Mouse (Mus musculus) gastrocnemius, postnatal 14 days (tissue): Measurements from ENCODE around the gene Prr36. TPM values are rescaled to one million over a fixed set of nuclear protein-coding genes. Genes with fewer than 3 reads are reported as not detected.
"Not testable (repeated sequence)": the region's sequence is repeated elsewhere in the genome, so short reads cannot be mapped to it uniquely, and the experiment has no call there.

Experiments
- DNase-seq: peaks from one replicate; pipeline ENCODE4 v3.0.0; 2021; ENCODE audit warnings: mixed read lengths
- intact Hi-C: fragments of 180-260 bp; cut with DNase I; formaldehyde crosslinking; loops from one replicate; pipeline ENCODE4 v1.15.1; 2025; ENCODE audit warnings: low total_unique reads
- long read RNA-seq, 2 experiments: library from polyadenylated mRNA; stranded (forward); transcript quantifications; one replicate each; pipeline ENCODE4 v2.0.0; 2021
- total RNA-seq, 2 experiments: library from RNA; stranded (reverse); gene quantifications; 2 replicates each; pipeline ENCODE4 v1.2.3; 2021

Gene Prr36
- under 1 TPM; 0.07 to 0.12 TPM for total RNA-seq
- long read RNA-seq, experiment 1: 0 reads
- long read RNA-seq, experiment 2: 0 reads

- DNase-seq: no peak
- intact Hi-C loops: no loop called here
These were observed at the start of gene Prr36 for GRCm38 (mm10) chr8:4216791-4217621. Prr36 (minus strand) TSS chr8:4217459.

DNA sequence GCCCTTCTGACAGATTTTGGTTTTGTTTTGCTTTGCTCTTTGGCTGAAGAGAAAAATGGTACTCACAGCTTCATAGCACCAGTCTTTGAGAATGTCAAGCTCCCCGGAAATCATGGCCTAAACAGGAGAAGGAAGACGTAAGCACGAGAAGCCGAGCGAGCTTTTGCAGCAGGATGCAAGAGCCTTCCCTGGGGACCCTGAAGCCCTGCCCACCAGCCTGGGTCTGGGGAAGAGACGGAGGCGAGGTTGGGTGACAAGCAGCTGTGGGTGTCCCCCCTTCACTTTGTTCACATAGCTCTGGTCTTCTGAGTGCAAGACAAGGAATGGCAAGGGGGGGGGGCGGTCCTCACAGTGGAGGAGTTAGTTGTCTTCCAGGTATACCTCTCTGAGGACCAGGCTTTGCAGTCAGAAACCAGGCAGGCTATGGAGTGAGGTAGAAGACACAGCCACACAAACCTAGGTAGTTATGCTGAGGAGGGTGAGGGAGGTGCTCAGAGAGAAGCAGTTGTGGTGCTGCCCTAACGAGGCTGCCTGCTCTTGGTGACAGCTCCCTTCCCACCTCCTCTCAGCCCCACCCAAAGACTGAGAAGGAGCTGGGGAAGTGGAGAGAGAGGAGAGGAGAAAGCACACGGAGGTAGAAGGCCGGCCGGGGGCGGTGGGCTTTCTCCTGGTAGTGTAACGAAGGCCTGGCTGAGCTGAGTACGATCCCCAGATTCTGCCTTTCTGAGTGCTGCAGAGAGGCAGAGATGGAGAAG lies 48.1 kb upstream of the Prr36 start:
- intact Hi-C loops: no loop called here
- DNase-seq: no peak

DNA sequence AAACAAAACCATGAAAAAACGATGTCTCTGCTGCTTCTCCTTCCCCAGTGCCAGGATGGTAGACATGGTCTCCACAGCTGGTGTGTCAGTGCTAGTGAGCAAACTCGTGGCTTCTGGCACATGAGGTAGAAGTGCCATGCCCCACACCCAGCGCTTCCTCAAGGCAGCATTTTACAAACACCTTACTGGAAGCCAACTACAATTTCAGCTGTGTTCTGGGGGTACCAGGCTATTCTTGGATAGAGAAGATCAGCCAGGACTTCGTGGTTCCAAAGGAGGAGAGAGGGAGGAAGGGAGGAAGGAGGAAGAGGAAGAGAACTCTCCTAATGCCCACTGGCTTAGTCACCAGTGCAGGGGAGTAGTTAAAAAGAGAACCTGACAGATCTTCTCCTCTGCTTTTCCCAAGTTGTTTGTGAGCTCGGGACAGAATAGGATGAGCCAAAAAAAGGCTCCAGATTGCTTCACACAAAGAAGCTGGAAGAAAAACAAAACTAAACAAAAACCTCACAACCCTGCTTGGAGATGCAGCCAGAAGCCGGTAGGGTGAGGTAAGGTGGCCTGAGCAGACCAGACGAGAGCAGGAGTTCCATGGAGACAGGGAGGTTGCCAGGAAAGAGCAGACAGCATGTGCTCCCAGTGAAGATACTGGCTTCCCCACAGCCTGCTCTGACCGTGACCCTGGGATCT lies 46.0 kb upstream of the Prr36 start:
- intact Hi-C loops: loop anchor here (5.0 kb wide), 1 partner anchor 59 kb away; no protein-coding TSS in a partner anchor
- no peak for DNase-seq

DNA sequence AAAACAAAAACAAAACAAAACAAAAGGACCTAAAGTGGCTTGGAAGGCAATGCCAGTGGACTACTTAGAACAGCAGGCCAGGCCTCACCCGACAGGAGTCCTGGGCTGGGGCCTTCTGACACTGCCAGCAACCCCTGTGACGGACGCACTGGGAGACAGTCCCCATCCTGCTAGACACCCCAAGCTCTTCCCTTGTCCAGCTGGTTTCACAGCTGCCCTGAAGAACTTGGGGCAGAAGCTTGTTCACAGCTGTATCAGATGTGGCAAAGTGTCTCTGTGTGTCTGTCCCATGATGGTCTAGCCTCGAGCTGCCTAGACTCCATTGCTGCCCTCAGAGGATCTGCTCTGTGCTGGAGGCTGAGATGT lies 42.5 kb upstream of the Prr36 start:
- DNase-seq: no peak
- intact Hi-C loops: loop anchor here (5.0 kb wide), 1 partner anchor 63 kb away; no protein-coding TSS in a partner anchor

DNA sequence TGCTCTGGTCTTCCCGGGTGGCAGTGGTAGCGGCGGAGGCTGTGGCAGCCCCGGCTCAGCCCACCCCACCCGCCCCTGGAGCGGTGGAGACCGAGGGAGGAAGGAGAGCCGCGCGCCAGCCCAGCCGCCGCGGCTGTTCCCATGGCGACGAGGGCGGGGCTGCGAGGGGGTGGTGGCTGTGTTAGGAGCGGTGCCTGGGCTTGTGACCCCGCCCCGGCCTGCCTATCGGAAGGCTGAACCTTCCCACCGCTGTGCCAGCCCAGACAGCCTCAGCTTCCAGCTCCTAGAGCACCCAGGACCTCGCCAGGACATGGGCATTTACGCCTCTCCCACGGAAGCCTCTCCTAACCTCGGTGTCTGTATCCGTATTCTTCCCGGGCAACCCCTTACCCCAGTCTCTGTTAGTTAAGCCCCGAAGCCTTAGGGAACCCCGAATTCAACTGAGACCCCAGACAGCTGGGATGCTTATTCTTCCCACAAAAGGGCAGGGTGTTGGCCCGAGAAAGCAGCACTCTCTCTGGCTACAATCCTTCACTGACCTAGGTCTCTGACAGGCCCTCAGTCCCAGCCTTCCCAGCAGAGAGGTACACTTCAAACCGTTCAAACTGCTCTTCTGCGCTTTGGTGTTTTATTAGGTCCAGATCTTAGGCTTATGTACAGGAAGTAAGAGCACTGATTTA lies 42.0 kb upstream of the Prr36 start, which contains the start of gene Ctxn1:
TSS of gene Ctxn1 (minus strand) at position 150 of the 680 bp plus-strand sequence.
- DNase-seq: peak; percentile 92
- intact Hi-C loops: no loop called here

DNA sequence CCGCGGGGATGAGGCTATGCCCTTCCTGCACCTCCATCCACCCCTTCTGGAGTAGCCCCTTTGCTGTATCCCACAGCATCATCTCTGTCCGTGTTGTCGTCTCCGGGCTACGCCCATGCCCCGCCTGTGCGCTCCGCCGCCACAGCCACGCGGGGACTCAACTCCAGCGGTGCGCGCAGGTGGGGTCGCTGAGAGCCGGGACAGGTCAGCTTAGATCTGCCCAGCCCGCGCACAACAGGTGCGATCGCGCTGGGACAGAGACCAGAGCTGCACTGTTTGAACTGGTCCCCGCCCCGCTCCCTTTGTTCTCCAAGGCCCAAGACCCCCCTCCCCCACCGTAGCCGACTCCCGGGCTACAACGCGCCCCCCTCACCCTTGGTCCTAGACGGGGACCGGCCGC lies 41.4 kb upstream of the Prr36 start:
- no peak for DNase-seq
- intact Hi-C loops: no loop called here

- intact Hi-C loops: no loop called here
- DNase-seq: peak; percentile 78
These were observed 41.0 kb upstream of the Prr36 start for GRCm38 (mm10) chr8:4258233-4258632.

- intact Hi-C loops: no loop called here
- DNase-seq: no peak
These were observed 40.1 kb upstream of the Prr36 start for GRCm38 (mm10) chr8:4257350-4257749.

- DNase-seq: no peak
- intact Hi-C loops: no loop called here
These were observed 39.7 kb upstream of the Prr36 start for GRCm38 (mm10) chr8:4256911-4257310.

- intact Hi-C loops, DNase-seq: not testable (repeated sequence)
These were observed 38.2 kb upstream of the Prr36 start for GRCm38 (mm10) chr8:4255471-4255870.

- intact Hi-C loops: no loop called here
- DNase-seq: peak; percentile 52
These were observed 36.7 kb upstream of the Prr36 start for GRCm38 (mm10) chr8:4254001-4254400.

DNA sequence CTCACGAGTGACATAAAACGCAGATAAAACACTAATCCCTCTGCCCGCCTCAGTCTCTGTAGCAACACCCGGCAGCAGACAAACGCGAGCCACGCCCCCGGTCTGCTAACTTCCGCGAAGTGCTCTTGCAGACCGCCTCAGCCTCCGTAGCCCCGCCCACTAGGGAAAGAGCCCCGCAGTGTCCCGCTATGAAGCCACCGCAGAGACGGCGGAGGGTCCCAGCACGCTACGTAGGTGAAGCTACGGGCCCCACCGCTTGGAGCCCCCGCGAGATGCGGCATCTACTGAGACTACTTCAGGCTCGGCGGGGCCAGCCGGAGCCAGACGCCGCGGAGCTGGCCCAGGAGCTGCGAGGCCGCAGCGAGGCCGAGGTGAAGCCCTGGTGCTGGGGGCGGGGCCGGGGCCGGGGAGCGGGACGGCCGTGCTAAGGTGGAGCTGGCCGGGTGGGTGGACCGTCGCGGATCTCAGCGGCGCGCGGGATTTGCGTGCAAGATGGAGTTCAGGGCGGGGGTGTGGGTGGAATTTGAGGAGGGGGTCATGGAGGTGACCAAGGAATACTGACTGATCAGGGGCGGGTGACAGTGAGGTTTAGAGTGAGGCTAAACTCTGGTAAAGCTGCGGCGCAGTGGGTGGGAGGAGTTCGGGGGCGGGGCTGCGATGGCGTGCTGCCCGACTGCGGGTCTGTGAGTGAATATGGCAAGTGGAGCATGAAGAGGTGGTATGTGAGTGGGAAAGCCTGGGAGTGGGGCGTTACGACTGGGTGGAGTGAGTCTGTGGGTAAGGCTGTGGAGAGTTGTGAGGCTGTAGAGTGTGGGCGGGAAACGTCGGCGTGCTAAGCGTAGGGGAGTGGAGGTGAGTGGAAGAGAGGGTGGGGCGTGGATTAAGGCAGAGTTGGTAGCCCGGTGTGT lies 35.9 kb upstream of the Prr36 start, which contains the start of gene Snapc2:
TSS of gene Snapc2 (plus strand) at position 147 of the 908 bp plus-strand sequence.
- DNase-seq: peak; percentile 98
- intact Hi-C loops: no loop called here

DNA sequence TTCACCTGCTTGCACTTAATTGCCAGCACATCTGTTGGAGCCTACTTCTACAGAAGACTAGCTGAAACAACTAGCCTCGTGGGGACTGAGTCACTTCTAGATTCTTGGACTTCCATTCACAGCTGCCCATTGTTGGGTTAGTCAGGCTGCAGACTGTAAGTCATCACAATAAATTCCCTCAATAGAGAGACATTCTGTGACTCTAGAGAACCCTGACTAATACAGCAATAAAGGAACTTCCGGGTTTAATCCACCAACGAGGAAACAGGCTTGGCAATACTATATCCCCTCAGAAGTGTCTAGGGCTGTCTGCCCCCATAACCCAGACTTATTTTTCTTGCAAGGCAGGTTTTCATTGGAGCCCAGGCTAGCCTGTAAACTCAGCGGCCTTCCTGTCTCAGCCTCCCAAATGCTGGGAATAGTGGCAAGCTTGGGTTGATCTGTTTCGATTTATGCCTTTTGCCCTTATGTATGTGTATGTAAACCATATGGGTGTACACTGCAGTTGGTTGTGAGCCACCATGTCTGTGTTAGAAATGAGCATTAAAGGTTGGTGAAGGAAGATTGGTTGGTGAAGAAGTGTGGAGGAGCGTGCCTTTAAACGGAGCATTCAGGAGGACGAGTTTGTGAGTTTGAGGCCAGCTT lies 35.0 kb upstream of the Prr36 start:
- intact Hi-C loops: no loop called here
- DNase-seq: no peak

GRCm38 (mm10) chr8:4250306-4250970 lies 33.2 kb upstream of the Prr36 start:
- intact Hi-C loops: no loop called here
- peak; percentile 87 for DNase-seq

DNA sequence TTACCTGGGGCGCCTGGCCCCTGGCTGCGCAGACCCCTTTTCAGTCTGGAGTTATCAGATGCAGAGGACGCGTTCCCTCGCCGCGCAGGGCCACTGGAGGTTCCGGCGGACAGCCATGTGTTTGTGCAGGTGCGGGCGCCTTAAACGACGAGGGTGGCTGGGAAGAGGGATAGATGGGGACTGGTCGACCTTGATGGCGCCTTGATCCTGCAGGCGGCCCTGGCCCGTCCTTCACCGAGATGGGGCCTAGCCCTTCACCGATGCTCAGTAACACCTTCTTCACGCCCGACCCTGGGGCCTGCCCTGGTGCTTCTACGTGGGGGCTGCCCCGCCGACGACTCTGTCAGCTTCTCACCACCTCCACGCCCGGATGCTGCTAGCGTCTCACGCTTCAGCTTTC lies 32.0 kb upstream of the Prr36 start:
- peak; percentile 62 for DNase-seq
- intact Hi-C loops: no loop called here

DNA sequence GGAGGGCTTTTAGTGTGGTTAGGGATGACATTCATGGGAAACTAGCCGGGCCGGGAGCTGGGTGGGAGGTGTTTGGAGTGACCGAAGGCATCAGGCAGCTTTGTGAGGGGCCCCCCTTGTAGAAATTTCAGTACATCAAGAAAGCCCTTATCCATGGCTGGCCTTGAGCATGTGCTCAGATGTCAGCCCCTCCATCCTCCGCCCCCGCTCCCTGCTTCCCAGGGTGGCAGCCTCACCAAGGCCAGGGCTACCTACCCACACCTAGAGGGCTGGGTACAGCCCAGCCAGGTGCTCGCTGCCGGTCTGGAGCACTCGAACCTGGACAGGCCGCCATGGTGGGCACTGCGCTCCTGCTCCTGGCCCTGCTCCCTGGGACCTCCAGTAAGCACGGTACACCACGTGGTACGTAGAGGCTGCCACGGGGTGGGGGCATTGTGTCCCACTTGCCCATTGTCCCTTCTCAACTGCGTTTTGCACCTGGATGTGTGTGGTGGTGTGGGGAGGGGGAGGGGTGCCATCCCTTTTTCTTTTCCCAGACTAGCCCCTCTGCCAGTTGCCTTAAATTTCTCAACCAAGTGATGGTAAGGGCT lies 30.8 kb upstream of the Prr36 start, which contains the start of gene Tgfbr3l:
TSS of gene Tgfbr3l (plus strand) at position 264 of the 590 bp plus-strand sequence.
- DNase-seq: no peak
- intact Hi-C loops: no loop called here

- DNase-seq: no peak
- intact Hi-C loops: no loop called here
These were observed 30.0 kb upstream of the Prr36 start for GRCm38 (mm10) chr8:4247241-4247640.
